Mouse (Mus musculus): Measurements from ENCODE around the gene Dstn.

The Dstn gene

DNA sequence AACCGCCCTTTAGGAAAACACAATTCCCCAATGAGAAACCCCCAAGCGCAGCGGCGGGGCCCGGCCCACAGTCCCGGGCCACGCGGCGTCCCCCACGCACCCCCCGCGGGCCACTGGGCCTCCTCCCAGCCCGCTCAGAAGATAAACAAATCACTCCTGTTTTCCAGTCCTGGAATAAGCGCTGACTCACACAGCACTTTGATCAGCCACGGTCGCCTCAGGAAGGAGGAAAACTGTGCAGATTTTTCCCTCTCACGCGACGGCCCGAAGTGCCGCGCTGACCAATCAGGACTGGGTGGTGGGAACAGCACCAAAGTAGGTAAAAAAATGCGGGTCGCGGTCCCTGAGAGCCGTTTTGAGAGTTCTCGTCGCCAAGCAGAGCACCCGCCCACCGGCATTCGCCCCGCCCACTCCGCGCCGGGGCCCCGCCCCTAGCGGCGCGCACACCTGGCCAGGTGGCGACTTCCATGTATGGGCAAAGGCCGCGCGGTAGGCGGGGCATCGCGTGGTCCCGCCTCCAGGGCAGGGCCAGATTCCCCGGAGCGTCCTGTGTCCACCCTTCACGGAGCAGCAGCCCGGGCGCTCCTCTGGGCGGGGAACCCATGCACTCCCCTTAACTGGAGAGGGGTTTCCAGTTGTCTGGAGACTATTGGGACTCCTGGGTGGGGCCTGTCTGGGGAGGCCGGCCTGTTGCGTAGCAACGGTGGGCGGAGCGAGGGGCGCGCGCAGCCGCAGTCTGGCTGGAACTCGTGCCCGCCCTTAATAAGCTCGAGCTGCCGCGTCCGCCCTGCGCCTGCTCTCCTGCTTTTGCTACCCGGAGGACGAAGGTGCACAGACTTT is at the start of gene Dstn:
TSS of gene Dstn (plus strand) at position 561 of the 840 bp plus-strand sequence.
- peak; percentile 96 for DNase-seq

DNA sequence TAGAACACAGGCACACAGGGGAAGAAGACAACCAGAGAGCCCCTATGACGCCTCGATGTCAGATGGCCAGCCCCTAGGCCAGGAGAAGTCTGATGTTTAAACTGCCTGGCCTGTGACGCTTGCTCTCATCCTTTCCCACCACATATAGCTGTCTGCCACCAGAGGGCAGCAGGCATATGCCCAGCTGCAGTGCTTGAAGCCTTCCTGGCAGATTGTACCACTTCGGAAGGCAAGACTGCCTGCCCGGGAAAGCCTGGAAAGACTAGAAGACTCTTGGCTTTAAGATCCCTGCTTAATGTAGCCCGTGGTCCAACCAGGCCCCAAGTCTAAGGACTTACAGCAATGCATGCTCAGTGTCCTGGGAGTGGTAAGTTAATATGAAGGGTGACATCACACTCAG is 47.8 kb upstream of the Dstn start:
- peak; percentile 77 for DNase-seq

DNA sequence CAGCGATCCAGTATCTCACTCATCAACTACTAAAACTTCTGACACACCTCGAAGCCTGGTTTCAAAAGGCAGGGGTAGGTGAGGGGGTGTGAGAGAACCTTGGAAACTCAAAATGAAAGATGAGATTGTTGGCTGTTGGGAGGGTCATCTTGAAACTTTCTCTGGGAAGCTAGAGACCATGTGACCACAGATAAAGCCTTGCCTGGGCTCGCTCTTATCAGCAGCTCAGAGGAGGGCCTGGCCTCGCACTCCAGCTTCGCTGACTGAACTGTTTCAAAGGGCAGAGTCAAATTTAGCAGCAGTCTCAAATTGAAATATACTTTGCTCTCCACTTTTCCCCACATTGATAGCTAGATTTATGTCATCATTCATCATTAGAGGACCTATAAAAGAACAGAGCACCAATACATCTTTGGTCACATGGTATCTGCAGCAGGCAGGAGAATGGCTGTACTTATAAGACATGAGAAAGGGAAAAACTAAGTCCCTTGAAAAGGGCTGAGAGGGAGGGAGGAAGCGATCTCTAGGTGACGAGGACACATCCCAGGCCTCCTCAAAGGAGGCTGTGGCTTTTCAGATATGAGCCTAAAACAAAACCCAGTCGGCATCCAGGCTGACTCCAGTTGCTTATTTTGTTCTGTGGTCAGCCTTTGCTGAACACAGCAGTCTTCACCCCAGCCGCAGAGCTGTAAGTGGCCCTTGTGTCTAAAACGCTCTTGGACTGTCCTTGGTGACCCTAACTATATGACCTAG is 44.0 kb upstream of the Dstn start:
- DNase-seq: peak; percentile 80

DNA sequence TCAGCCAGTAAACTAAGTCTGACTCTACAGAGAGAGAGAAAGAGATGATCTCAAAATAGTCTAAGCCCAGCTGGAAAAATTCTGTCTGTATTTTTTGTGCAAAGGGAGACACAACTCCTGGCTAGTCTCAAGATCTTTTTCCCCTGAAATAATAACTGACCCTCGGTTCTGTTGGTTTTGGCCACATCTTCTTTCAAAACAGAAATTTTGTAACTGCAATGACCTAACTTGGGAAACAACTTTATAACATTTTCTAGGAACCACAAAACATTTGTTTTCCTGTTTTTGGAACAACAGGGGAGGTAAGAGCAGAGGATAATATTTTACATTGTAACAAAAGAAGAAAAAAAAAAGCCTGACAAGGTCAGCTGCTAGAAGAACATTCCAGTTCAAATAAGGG is 39.1 kb upstream of the Dstn start:
- DNase-seq: no peak

DNA sequence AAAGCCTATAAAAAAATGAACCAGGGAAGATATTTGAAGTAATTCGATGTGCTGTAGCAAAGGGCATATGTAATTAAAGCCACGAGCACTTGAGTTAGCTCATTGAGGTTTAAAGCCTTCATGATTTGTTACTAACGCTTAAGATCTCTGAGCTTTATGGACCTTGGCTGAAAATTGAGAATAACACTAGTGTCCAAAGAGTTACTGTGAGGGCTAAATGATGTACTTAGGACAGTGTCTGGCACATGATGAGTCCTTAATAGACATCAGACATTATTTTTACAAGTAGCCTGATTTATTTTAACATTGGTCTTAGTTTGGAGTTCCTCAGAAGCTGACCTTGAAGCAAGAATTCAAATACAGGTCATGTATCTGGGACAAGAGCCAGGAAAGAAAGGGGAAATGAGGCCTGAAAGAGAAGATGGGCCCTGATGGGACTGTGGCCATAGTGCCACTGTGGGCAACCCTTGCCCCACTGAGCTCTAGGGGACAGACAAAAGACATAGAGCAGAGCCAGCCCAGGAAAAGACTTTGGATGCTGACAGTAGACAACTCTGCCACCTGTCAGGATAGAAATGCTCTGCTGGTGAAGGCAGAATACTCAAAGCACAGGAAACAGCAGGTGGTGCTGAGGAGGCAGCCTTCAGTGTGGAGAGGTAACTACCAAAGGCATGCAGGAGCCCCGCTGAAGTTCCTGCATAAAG is 38.0 kb upstream of the Dstn start:
- no peak for DNase-seq

DNA sequence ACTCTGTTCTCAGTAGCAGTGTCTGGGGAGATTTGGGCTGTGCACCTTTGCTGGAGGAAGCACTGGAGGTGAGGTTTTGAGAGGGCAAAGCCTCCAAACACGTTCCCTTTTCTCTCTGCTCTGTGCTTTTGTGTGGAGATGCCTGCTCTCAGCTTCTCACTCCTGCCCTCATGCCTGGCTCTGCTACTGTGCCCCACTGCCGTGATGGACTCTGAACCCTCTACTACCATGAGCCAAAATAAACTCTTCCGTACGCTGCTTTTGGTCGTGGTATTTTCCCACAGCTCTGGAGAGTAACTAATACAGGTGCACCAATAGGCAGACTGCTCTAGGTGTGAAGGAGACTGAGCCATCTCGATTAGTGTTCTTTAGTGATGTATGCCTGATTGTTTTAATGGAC is 35.8 kb upstream of the Dstn start:
- no peak for DNase-seq

DNA sequence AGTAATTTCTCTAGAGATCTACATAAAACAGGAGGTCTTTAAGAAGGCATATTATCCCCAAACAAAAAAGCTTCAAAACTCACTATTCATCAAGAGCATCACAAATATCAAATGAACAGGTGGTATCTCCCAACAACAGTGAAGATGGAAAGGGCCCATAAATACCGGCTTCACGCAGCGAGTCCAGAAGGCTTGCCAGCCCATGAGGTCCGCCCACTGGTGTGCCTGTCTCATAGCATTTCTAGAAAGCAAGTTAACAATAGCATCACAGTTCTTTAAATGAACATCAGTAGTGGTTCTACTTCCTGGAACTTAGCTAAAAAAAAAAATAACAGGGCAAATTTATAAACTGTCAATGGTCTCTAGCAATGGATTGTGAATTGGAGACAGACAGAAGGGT is 33.1 kb upstream of the Dstn start:
- DNase-seq: no peak

DNA sequence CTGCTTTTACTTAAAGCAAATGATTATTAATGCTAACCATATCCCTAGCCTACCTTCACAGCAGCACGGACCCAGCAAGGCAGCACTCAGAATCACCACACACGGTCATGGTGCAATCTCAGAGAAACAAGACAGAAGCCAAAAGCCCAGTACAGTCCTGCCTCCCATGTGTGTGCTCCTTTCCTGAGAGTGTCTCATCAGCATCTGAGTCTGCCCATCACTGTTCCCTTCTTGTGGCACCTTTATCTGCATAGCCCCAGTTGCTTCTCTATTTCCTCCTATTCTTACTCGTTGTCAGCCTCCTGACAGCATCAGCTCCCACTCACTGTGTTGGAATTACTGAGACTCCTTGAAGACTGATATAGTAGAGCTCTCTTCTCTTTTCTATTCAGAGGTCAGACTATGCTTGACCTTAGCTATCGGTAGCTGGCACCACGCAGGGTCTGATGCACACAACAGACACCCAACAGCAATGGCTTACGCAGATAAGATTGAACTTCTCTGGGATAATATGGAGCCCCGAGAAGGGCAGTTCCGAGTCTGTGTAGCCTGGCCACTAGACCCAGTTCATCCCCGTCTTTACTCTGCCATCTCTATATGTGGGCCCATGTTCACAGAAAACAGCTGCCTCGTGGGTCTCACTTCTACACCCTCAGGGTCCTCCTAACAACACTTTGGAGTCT is 32.4 kb upstream of the Dstn start:
- no peak for DNase-seq

DNA sequence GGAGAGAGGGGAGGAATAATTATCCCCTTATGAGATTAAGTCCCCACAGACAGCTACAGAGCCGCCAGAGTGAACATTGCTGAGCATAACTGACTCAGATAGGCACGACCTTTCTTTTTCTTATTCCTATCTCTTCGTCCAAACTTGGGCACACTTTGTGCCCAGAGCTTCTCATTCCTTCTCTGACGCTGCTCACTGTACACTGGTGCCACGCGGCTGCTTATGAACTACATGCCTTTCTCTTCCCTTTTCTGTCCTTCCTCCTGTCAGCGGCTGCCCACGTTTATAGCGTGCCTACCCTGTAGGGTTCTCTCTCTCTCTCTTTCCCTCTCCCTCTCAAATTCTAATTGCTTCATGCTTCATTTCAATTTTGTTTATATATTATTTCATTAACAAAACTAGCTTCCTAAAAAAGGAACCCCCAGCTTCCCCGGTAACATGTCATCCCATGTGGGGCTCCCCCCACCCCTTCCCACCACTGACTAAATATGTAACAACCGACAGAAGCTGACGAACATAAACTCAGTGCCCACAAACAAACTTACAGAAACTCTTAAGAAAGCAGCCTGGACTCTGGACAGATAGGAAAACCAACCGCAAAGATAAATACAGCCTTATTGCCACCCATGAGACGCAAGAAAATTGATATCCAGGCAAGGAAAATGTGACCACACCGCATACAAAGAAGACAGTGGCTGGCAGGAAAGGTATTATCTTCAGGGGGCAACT is 25.8 kb upstream of the Dstn start:
- no peak for DNase-seq

DNA sequence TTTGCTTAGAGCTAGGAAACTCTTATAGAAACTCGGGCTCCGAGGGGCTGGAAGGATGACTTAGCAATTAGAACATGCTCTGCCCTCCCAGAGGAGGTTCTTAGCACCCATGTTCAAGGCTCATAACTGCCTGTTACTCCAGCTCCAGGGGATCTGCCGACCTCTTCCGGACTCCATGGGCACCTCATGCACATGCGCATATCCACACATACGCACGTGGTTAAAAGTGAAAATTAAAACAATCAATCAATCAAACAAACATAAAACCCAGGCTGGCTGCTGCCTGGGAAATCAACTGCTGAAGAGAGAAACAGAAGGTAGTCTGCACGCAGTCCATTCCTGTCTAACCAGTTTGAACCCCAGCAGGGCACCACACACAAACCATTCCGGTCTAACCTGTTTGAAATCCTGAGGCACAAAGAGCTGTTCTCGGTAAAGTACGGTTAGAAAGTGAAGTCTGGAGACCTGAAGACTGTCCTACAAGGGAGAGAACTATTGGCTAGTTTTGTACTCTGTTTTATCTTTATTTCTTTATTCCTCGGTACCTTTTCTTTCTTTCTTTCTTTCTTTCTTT is 25.2 kb upstream of the Dstn start:
- DNase-seq: no peak

DNA sequence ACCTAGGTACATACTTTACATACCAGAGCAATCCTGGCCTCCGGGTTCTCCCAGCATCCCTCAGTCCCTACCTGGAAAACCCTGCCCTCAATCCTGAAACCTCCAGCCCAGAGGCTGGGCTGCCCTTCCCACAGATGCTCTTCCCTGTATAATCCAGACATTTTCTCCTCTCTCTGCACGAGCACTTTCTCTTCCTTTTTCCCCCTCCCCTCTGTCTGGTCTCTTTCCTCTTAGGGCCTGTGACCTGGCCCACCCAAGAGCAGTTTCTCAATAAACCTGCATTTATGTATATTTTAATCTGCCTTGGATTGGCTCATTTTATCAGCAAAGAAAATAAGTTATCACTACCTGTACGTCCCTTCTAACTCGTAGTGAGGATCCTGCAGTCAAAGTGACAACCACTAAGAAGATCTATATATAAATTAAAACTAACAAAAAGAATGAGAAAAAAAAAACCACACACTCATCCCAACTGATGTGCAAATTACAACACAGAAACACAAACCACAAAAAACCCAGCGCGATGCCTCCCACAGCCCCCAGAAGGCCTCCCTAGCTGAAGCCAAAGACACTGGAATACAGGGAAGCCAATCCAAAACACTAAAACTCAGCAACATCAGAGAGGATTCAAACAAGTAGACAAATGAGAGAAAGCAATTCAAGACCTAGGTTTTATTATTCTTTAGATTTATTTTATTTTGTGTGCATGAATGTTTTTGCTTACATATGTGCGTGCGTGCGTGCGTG is 23.6 kb upstream of the Dstn start:
- DNase-seq: no peak

DNA sequence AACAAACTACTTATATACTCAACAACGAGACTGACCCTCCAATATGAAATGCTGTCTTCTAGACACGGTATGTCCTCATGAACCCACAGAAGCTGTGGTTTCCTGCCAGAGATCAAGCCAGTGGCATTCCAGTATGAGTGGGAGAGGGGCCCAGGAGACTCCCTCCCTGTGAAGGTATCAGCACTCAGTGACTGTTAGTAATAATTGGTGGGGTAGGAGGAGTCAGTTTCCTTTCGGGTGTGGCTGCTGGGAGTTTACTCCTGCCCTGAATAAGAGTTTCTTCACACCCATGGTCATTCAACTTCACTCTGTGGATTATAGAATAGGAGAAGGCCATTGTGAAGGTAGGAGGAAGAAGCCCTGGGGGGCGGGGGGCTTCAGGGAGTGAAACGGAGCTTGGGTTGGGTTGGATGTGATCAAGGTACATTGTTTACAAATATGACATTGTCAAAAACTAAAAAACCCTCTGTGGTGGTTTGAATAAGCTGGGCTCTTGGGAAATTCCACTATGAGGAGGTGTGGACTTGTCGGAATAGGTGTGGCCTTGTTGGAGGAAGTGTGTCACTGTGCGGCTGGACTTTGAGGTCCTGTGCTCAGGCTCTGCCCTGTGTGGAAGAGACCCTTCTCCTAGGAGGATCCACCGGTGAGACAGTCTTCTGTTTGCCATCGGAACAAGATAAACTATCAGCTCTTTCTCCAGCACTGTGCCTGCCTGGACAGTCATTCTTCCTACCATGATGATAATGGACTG is 15.5 kb upstream of the Dstn start:
- DNase-seq: no peak

DNA sequence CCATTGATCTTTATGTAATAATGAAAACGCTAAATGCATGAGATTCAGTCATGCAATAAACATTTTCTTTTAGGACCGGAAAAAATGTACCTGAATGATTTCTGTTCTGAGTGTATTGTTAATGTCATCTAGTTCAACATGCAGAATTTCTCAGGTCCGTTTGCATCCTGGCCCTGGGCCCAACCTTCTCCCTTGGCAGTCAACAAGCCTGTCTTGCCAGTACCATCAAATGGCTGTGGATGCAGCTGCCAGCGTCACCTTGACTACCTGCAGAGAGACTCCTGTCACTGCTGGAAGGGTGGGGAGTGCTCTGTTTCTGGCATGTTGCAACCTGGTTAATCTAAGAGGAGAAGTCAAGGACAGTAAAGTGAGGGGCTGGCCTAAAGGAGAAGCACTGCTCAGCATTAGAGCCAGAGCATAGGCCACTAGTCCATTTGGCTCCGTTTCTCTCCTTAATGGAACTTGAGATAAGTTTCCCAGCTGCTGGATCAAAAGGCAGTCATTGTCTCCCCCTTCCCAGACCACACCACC is 14.2 kb upstream of the Dstn start:
- no peak for DNase-seq

DNA sequence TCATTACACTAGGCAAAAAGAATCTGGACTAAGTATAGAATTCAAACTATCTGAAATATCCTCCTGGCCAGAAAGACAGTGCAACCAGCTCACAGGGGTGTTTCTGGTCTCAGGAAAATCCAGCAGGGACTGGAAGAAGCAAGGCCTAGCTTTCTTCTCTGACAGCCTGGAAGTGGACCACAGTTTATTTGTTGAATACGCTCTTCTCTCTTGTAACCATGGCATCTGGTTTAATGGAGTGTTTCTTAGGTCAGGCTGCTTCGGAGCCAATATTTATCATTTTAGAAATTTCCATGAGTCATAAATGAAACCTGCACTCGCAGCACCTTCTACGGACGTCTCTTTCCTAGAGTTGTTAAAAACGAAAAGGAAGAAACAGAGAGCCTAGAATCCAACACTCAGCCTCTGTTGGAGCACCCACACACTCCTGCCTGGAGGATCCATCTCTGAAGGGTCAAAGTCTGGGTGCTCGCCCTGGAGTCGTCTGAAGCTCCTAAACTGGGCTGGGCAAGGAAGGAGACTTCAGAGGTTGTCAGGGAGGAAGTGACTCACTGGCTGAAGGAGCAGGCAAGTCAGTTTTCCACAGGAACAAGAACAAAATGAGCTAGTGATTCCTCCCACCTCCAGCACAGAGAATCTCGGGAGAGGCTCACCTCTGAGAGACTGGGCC is 11.6 kb upstream of the Dstn start:
- DNase-seq: no peak

DNA sequence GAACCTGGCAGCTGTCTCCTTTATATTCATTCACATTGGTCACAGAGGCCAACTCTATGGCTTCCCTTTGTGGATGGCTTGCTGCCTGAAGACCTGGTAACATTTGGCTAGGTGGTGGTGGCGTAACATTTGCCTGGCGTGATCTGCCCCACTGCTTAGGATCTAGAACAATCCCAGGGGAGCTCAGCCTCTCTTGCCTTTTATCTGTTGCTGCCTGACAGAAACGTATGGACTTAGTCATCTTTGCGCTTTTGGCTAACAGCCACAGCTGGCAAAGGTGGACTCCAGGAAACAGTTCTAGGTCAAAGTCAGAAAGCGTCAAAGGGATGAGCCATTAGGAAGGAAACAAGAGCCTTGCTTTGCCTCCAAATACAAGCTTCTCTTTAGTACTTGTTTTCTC is 10.2 kb upstream of the Dstn start:
- DNase-seq: no peak

DNA sequence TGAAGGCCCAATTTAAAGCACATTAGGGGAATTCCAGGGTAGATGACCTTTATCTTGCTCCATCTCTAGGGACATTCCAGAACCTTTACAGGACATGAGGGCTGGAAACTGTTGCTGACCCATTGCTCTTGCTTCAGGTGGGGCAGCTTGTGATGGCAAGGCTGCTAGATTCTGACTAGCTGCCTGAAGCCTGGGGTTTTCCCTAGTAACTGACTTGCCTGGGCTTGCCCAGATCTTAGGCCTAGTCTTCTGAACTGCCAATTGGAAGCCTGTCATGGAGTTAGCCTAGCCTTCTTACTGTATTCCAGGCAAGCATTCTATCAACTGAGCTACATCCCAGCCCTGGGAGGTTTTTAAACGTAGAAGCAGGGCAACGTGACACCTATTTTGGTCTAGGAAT is 5.9 kb upstream of the Dstn start:
- no peak for DNase-seq

DNA sequence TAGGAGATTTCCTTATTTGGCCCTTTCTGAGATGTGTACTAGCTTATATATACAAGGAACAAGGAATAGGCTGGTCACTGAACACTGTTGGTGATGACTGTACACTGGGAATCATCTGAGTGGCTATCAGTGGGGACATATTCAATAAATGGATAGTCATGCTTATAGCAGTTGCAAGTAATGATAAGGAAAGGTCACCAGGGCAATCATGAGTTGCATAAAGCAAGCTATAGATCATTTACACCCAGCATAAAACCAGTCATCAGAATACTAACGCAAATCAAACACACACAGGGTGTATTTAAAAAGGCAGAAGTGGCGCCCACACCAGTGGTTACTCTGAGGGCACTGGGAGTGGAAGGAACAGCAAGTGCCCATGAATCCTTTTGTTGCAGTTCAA is 2.9 kb upstream of the Dstn start:
- no peak for DNase-seq

DNA sequence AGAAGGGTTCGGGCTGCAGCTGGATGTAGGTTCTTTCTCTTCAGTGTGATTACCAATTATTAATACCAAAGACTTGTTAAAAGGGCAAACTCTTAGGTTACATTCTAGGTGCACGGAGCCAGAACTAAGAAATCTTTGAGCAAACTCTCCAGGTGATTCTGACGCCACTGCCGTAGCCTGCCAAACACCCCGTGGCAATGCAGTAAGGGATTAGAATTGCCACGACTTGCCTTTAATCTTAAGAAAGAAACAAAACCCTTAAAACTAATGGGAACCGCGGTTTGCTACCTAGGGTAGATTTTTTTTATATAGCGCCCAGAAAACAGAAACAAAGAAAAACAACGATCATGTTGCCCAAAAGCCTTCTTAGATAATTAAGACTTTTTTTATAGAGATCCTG is 899 bp upstream of the Dstn start:
- no peak for DNase-seq

DNA sequence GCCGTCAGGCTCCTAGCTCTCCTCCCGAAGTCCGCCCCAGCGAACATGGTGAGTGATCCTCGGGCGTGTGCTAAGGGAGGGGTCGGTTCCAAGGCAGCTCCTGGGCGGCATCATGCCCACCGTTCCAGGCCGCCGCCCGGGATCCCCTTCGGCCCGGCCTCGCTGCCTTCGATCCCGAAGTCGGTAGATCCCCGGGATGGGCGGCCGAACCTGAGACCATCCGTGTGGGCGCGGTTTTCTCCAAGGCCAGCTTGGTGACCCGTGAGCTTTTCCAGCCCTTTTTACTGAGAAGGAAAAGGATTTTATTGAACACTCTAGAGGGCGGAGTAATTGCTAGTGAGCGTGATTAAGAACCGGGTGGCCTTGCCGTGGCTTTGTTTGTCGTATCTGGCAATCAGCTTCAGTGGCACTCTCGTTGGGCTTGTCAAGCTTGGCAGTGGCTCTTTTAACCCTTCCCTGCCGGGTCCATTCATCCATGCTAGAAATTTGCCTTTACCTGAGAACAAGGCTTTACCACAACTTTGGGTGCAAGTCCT is 548 bp downstream of the Dstn start:
- DNase-seq: peak; percentile 66
